Mouse (Mus musculus) liver, postnatal 0 days (tissue): ENCODE measurements around the gene Slc26a11.

Source experiments
- CTCF ChIP-seq: sonication (generic); IDR thresholded peaks from 2 replicates; pipeline ENCODE4 v1.5.1; 2016; ENCODE audit warnings: antibody characterized with exemption, low read depth
- EP300 ChIP-seq: IDR thresholded peaks from 2 replicates; pipeline ENCODE4 v1.6.1; 2016; ENCODE audit warnings: antibody characterized with exemption, low read depth, mild to moderate bottlenecking

DNA sequence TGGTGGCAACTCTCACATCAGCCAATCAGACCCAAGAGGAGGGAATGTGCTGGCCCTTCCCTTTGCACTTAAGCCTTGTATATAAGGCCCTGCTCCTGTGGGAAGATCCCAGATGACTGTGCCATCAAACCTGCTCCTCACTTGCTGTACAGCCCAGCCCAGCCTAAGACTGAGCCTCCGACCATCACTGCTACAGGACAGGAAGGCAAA is 47.8 kb upstream of the Slc26a11 start, which contains the start of gene Card14:
- TF ChIP-seq CTCF (no peak), EP300 (no peak)
